Mouse (Mus musculus) hindbrain, embryonic 10.5 days (tissue): ENCODE measurements around the gene Tll2. TPM values are rescaled to one million over a fixed set of nuclear protein-coding genes. Genes with fewer than 3 reads are reported as not detected.

Source experiments
- DNase-seq: peaks from one replicate; pipeline ENCODE4 v3.0.0-alpha.2; 2017; ENCODE audit warnings: low spot score
- H3K27ac ChIP-seq: fragments of 300-500 bp; sonication (generic); 2 replicates; pipeline ENCODE4 v1.5.1; 2016; ENCODE audit warnings: mild to moderate bottlenecking, moderate library complexity
- H3K27me3 ChIP-seq: fragments of 300-500 bp; sonication (generic); 2 replicates; pipeline ENCODE4 v1.6.1; 2016; ENCODE audit warnings: mild to moderate bottlenecking; ENCODE audit not compliant: poor library complexity, insufficient read depth, severe bottlenecking
- H3K36me3 ChIP-seq: fragments of 300-500 bp; sonication (generic); 2 replicates; pipeline ENCODE4 v1.6.1; 2016; ENCODE audit warnings: mild to moderate bottlenecking, moderate library complexity
- H3K4me1 ChIP-seq: fragments of 300-500 bp; sonication (generic); replicated peaks from 2 replicates; pipeline ENCODE4 v1.6.1; 2016; ENCODE audit warnings: mild to moderate bottlenecking
- H3K4me3 ChIP-seq: fragments of 300-500 bp; sonication (generic); 2 replicates; pipeline ENCODE4 v1.5.1; 2016; ENCODE audit warnings: mild to moderate bottlenecking, moderate library complexity
- H3K9me3 ChIP-seq: fragments of 300-500 bp; sonication (generic); 2 replicates; pipeline ENCODE4 v1.6.1; 2016; ENCODE audit warnings: mild to moderate bottlenecking, moderate library complexity
- WGBS: fragments of 180-500 bp; shearing (Covaris S2); methylation state at CpG from one replicate; pipeline ENCODE4 v1.1.7; 2016; 5-methylcytosine and 5-hydroxymethylcytosine counted together
- polyA plus RNA-seq: library from polyadenylated mRNA; unstranded; fragments of >200 nt; fragmentation: Nextera tagmentation; extraction: Ambion mirVana; gene quantifications from 2 replicates; pipeline ENCODE4 v1.2.1, GENCODE M21; 2016

Gene Tll2
- polyA plus RNA-seq, result 0.25 and 0.68 TPM in 2 replicates

DNA sequence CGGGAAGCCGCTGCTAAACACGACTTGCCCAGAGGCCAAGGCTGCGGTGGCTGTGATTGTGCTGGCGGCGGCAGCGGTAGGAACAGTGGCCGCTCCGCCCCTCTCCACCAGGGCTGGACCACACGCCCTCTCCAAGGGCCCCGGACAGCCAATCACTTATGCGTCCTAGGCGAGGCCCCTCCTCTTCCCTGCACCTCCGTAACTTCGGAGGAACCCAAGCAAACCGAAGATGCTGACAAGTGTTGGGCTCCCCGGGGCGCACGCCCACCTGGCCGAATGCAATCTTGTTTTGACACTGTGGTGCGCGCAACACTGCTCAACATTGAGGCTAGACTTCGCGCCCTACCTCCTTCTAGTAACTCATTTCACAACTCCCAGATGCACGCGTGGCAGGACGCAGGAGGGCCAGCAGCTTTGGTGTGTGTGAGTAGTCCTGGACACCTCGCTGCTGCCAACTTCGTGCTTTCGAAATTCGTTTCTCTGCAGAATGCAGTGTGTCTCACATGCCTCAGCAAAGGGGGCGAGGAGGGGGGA is at the start of gene Tll2:
Gene Tll2, minus strand, starts transcription at position 25 of the 534 bp plus-strand sequence.
- Histone ChIP-seq H3K4me3 (peak within 1 kb of the TSS; percentile 63), H3K27ac (0 out of 2 replicates have a peak within 1 kb of the TSS, but pooled peaks have one; percentile 64), H3K9me3 (no peaks in the 10 kb centered on the region), H3K27me3 (peaks cover 72% of the 10 kb centered on the region), H3K4me1 (peaks cover 21% of the 10 kb centered on the region), H3K36me3 (peaks cover 12% of the 10 kb centered on the region; the same call in 1 of the 2 replicates)
- peak; percentile 81 for DNase-seq
- WGBS, result 2% methylated on average over 32 of the region's 32 CpGs

DNA sequence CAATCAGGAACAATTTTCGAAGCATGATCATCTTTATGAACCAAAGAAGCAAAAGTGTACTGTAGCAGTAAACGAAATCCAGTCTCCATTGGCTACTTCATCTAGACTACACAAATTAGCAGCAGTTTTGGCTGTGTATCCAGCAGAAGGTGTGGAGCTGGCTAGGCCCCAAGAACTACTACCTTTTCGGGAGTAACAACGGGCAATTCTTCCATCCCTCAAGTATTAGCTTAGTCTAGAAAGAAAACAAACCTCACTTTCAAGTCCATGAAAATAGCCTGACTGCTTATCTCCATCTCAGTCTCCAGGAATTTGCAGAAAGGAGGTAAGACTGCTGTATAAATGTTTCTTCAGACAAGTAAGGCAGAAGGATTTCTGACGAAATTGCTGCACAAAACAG is 47.9 kb upstream of the Tll2 start:
- DNase-seq, result no peak
- WGBS, result 92% methylated on average over 5 of the region's 5 CpGs
- H3K27me3 ChIP-seq, result no peaks in the 10 kb centered on the region

DNA sequence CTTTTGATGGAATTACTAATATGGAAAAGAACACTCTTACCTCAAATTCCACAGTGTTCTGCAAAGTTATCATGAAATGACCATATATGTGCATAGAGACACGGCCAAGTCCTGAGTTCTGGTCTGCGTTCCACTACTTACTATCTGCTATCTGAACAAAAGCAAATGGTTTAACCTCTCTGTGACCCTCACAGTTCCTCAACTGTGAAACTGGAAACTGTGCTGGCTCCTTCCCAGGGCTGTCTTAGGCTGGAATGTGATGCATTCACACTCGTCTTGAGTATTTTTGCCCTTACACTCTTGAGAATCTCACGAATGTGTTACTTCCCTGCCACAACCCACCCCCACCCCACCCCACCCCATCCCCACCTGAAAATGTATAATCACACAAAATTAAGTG is 42.3 kb upstream of the Tll2 start:
- Histone ChIP-seq H3K4me1 (no peaks in the 10 kb centered on the region), H3K27me3 (no peaks in the 10 kb centered on the region), H3K27ac (no peak overlapping the region), H3K9me3 (no peaks in the 10 kb centered on the region), H3K36me3 (peaks cover 71% of the 10 kb centered on the region), H3K4me3 (no peak overlapping the region)
- WGBS, result 78% methylated on average over 4 of the region's 4 CpGs
- DNase-seq, result no peak

More for the DNA sequence above, 47.9 kb upstream of the Tll2 start:
- H3K27ac ChIP-seq, result no peak overlapping the region
- no peak overlapping the region for H3K4me3 ChIP-seq
- H3K4me1 ChIP-seq, result no peaks in the 10 kb centered on the region; the same call in 1 of the 2 replicates
- H3K9me3 ChIP-seq, result no peaks in the 10 kb centered on the region
- H3K36me3 ChIP-seq, result peaks cover 38% of the 10 kb centered on the region

DNA sequence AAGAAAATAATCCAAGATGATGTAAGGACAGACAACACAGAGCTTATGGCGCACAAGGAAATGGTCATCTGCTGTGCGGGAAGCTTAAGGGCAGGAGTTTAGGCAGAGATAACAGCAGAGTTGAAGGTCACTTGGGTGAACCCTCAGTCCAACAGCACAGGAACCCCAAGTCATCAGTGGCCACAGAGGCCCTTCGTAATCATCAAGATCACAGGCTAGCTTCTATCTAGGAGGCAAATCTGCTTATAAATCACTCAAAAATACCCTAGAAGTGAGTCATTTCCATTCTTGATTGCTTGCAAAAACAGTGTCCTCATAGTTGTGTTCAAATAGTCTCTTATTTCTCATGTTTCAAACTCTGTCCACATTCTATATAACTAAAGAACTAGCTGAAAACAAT is 41.6 kb upstream of the Tll2 start:
- peaks cover 69% of the 10 kb centered on the region for H3K36me3 ChIP-seq
- 93% methylated on average over 3 of the region's 3 CpGs for WGBS
- no peak overlapping the region for H3K4me3 ChIP-seq

DNA sequence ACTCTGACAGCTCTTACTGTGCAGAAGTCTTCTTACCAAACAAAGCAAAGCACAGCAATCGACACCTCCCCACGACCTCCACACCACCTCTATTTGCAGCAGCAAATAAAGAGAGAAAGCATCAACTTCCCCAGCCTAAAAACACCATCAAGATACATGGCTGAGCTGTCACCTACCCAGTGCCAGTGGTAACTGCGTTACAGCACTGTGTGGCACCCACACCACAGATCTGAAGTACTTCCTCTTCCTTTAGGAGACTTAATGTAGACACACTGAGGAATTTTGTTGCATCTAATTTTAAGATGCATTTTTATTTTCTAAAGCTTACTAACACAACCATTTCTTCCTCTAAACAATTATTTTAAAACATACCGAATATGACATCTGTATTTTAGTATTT is 39.6 kb upstream of the Tll2 start:
- WGBS, result 85% methylated on average over 4 of the region's 4 CpGs
- Histone ChIP-seq H3K27ac (no peak overlapping the region), H3K27me3 (no peaks in the 10 kb centered on the region), H3K4me1 (no peaks in the 10 kb centered on the region), H3K4me3 (no peak overlapping the region), H3K9me3 (no peaks in the 10 kb centered on the region), H3K36me3 (peaks cover 76% of the 10 kb centered on the region)
- DNase-seq, result no peak

More for the DNA sequence above, 41.6 kb upstream of the Tll2 start:
- Histone ChIP-seq H3K27ac (no peak overlapping the region), H3K4me1 (no peaks in the 10 kb centered on the region), H3K9me3 (no peaks in the 10 kb centered on the region), H3K27me3 (no peaks in the 10 kb centered on the region)
- no peak for DNase-seq

DNA sequence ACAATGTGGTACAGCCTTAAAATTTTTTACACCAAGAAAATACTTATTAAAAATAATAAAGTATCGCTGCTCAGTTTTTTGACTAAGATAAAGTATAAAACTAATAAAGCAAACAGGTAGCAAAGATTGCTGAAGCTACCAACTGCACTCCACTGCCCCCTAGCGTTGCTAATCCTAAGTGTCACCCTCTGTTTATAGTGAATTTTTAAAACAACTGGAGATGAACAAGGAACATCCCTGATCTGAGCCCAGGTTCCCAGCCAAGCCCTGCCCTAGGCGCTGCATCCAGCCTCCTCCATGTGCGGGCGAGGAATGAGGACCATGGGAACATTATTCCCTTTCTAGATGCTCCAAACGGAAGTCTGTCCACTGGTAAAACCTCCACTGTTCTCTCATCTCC is 37.9 kb upstream of the Tll2 start:
- peak; percentile 43 for DNase-seq
- H3K4me3 ChIP-seq, result no peak overlapping the region
- H3K27ac ChIP-seq, result no peak overlapping the region
- peaks cover 92% of the 10 kb centered on the region for H3K36me3 ChIP-seq
- WGBS, result 65% methylated on average over 6 of the region's 6 CpGs
- no peaks in the 10 kb centered on the region for H3K27me3 ChIP-seq
- H3K9me3 ChIP-seq, result no peaks in the 10 kb centered on the region
- no peaks in the 10 kb centered on the region for H3K4me1 ChIP-seq

DNA sequence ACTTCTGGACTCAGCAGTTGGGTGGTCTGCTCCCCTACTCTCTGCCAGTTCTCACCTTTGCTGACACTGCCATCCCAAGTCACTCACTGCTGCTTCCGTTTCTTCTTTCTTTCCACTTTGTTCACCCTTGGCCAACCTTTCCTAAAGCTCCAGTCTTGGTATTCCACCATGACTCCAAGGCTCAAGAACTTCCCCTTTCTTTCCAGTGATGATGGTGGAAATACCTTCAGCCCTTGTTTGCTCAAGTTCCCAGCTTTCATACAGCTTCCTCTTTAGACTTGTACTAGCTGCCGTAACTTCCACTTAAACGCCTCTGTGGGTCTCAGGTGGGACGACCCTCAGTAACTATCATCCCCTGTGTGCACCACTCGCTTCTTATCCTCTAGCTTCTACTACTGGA is 35.4 kb upstream of the Tll2 start:
- Histone ChIP-seq H3K9me3 (no peaks in the 10 kb centered on the region), H3K4me1 (no peaks in the 10 kb centered on the region), H3K4me3 (no peak overlapping the region), H3K36me3 (peaks cover 92% of the 10 kb centered on the region), H3K27me3 (no peaks in the 10 kb centered on the region), H3K27ac (no peak overlapping the region)
- DNase-seq, result no peak
- 96% methylated on average over 5 of the region's 5 CpGs for WGBS

DNA sequence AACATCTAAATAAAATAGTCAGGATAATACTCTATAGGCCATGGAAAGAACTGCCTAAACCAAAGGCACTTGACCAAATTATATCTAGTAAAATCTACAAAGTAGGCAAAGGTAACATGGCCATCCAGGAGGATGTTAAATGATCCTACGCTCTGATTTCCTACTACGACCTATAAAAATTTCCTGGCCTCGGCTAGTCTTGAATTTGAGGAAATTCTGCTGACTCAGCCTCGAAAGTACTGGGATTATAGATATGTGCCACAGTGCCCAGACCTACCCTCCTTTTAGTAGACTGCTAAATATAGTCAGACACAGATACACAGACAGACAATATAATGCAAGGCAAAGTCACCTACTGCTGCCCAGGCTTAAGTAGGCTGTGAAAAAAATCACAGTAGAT is 27.1 kb upstream of the Tll2 start:
- no peak for DNase-seq
- Histone ChIP-seq H3K4me1 (no peaks in the 10 kb centered on the region), H3K4me3 (no peak overlapping the region), H3K27ac (no peak overlapping the region), H3K27me3 (no peaks in the 10 kb centered on the region), H3K9me3 (no peaks in the 10 kb centered on the region), H3K36me3 (peaks cover 89% of the 10 kb centered on the region)
- 95% methylated on average over 4 of the region's 4 CpGs for WGBS

DNA sequence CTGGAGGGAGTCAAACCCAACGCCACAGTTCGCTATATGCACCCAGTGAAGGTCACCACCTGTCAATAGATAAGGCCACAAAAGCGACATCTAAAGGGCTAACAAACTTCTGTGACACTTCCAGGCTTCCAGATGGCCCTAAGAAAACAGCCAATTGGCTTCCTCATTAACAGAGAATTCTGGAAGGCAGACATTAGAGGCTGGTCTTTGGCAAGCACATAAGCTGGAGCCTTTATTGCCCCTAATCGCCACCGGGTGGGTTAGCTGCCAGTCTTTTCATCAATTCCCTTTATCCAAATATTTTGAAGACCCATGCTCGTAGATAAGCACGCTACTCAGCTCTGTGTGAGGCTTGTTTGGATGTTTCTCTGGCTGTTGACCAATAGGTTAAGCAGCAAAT is 1.7 kb upstream of the Tll2 start:
- Histone ChIP-seq H3K36me3 (peaks cover 20% of the 10 kb centered on the region; the same call in 1 of the 2 replicates), H3K27me3 (peaks cover 57% of the 10 kb centered on the region), H3K27ac (no peak overlapping the region), H3K4me1 (peaks cover 21% of the 10 kb centered on the region), H3K4me3 (no peak overlapping the region), H3K9me3 (no peaks in the 10 kb centered on the region)
- 58% methylated on average over 7 of the region's 7 CpGs for WGBS
- no peak for DNase-seq

DNA sequence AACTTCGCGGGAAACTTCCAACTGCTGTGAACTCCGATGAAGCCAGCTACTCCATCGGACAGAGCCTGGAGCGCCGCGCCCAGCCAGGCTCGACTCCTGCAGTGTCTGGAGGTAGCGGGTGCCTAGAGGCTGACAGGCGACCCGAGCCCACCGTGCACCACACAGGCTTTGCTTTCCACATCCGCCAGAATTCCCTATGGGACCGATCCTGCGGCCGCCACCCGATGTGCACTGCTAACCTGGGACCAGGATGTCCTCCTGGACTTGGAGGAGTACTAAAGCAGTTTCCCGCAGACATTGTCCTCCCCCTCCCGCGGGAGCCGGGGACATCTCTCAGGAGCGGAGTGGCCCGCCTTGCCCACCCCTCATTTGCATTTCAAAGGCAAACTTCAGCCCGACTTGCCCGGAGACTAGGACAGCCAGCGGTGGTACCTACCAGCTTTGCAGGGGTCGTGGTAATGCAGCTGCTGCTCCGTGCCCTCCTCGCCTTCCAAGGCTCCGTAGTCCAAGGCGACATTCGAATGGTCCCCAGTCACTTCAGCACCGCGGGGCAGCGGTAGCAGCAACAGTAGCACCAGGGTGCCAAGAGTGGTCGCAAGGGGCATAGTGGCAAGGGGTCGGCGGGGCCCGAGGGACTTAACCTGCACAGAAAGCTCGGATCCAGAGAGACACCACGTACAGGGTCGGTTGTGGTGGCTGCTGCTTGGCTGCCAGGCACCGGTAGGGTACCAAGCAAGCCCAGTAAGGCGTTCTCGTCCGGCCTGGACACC is 409 bp downstream of the Tll2 start:
- Histone ChIP-seq H3K36me3 (peaks cover 9% of the 10 kb centered on the region; the same call in 1 of the 2 replicates), H3K4me1 (peaks cover 21% of the 10 kb centered on the region), H3K27me3 (peaks cover 73% of the 10 kb centered on the region), H3K4me3 (peak overlapping the region; percentile 63), H3K9me3 (no peaks in the 10 kb centered on the region), H3K27ac (0 out of 2 replicates have a peak overlapping the region, but pooled peaks have one; percentile 64)
- peak; percentile 47 for DNase-seq
- WGBS, result under 1% methylated on average over 46 of the region's 46 CpGs

DNA sequence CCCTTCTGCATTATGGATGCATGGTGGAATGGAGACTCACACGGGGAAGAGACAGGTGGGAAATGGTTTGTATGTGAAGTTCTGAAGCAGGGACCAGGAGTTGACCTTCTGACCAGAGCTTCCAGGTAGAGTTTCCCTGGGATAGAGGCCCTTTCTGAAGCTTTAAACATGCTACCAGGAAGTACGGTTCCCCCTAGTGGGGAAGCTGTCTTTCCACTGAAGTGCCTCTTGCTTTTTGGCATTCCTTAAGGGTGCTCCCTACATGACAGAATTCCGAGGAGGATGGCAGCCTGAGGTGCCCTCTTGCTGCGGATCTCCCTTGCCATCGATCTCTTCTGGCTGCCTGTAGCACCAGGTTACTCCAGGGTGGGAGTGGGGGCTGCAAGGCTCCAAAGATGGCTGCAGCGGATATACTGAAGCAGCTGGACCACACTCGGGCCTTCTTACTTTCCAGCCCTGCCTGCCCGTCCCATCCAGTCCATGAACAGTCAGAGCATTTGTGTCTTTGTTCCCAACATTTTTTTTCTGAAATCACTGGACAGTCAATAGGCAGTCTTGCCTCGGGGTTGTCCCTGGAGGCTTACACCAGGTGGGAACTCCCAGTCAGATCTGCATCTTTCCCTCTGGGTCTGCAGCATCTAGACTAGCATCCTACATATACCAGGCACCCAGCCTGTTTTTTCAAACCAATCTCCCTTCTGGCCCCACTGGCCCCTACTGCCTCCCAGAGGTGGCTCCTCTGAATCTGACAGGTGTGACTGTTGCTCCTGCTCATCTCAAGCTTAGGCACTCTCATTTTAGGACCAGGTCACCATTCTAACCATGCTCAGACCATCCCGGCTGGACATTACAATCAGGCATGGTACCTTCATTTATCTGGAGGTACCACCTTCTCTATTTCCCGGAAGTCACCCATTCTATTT is 2.2 kb downstream of the Tll2 start:
- H3K27me3 ChIP-seq, result peaks cover 73% of the 10 kb centered on the region
- 64% methylated on average over 11 of the region's 11 CpGs for WGBS
- no peak for DNase-seq

DNA sequence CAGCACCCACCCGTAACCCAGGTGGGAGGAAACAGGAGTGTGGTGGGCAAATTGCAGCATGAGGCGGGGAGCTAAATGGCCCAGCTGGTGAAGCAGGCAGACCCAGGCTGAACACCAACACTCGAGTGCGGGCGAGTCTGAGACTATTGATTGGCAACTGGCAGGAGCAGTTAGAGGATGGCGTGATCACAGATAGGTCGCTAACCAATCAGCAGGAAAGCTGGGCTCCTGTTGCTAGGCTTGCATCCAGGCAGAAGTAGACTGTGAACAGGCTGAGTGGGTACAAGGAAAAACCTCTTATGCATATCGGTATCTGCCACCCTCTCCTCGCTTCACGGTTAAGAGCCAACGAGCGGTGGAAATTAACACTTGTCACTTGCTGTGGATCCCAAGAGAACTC is 9.0 kb downstream of the Tll2 start:
- H3K4me3 ChIP-seq, result no peak overlapping the region
- H3K36me3 ChIP-seq, result no peaks in the 10 kb centered on the region
- 88% methylated on average over 12 of the region's 12 CpGs for WGBS
- DNase-seq, result no peak
- peaks cover 7% of the 10 kb centered on the region; the same call in 1 of the 2 replicates for H3K4me1 ChIP-seq
- H3K9me3 ChIP-seq, result no peaks in the 10 kb centered on the region
- peaks cover 14% of the 10 kb centered on the region for H3K27me3 ChIP-seq
- H3K27ac ChIP-seq, result no peak overlapping the region

More for the DNA sequence above, 2.2 kb downstream of the Tll2 start:
- Histone ChIP-seq H3K9me3 (no peaks in the 10 kb centered on the region), H3K36me3 (no peaks in the 10 kb centered on the region), H3K4me1 (peaks cover 21% of the 10 kb centered on the region), H3K4me3 (no peak overlapping the region), H3K27ac (no peak overlapping the region)
